Mouse (Mus musculus): Measurements from ENCODE around the gene Lmo7.

DNA sequence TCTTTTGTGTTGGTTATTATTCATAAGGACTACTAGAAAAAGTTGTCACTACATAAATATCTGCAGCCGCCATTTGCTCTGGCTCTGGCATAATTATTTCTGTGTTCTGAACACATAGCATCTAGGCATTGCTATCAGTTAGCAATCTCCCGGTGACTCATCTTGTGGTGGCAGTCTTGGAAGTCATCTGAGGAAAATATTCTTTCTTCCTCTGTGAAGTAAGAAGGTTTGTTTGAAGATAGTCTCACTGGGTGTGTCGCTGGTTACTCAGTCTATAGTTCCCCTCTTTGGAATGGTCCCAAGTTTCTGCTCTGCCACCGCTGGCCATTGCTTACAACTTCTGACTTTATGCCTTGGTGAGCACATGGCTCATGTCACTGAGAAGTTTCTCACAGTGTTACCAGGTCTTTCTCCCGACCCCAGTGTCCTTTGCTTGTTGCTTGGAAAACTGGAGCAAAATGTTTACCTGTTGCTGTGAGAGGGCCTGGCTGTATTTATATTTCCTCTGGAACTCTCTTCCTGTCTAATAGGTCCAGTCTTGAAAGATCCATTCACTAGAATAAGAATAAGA lies 68.3 kb downstream of the Lmo7 start:
- TF ChIP-seq CTCF (IDR thresholded peaks at IDR 0.05; ENCODE audit: extremely low read depth, insufficient read depth, insufficient read length, insufficient replicate concordance): no peak
- no peak for TF ChIP-seq POLR2A (IDR thresholded peaks at IDR 0.05; ENCODE audit: low read depth, low read length)

Data from spleen, adult 2 months (tissue).